Mouse (Mus musculus) heart, adult 2 months (tissue): ENCODE results near the gene Olfr969. TPM values are rescaled to one million over a fixed set of nuclear protein-coding genes. Genes with fewer than 3 reads are reported as not detected.
"Not testable (repeated sequence)": the region's sequence is repeated elsewhere in the genome, so short reads cannot be mapped to it uniquely, and the experiment has no call there.

Source experiments
- DNase-seq, 2 experiments: peaks; one replicate each; pipeline ENCODE4 v3.0.0; 2021
- H3K27ac ChIP-seq: fragments of 200-600 bp; 2 replicates; pipeline ENCODE4 v1.8.1; 2022
- H3K27me3 ChIP-seq: fragments of 200-500 bp; 2 replicates; pipeline ENCODE4 v1.6.1; 2012; ENCODE audit warnings: mild to moderate bottlenecking, low read length, inconsistent platforms, mixed read lengths; ENCODE audit not compliant: control insufficient read depth, insufficient read depth
- H3K36me3 ChIP-seq: fragments of 200-500 bp; 2 replicates; pipeline ENCODE4 v1.6.1; 2012; ENCODE audit warnings: low read length, inconsistent platforms; ENCODE audit not compliant: control insufficient read depth, insufficient read depth
- H3K4me1 ChIP-seq: fragments of 200-500 bp; 2 replicates; pipeline ENCODE4 v1.6.1; 2011; ENCODE audit warnings: low read length; ENCODE audit not compliant: control insufficient read depth, insufficient read depth
- H3K4me3 ChIP-seq: fragments of 200-600 bp; 2 replicates; pipeline ENCODE4 v1.8.1; 2022
- H3K79me2 ChIP-seq: fragments of 200-500 bp; replicated peaks from 2 replicates; pipeline ENCODE4 v1.6.1; 2012; ENCODE audit warnings: mild to moderate bottlenecking, inconsistent platforms, low read length, moderate library complexity, mixed read lengths; ENCODE audit not compliant: control insufficient read depth, insufficient read depth
- H3K9ac ChIP-seq: fragments of 200-500 bp; 2 replicates; pipeline ENCODE4 v1.6.1; 2012; ENCODE audit warnings: low read depth, mild to moderate bottlenecking, control low read depth, inconsistent platforms, low read length, mixed read lengths
- CTCF ChIP-seq: fragments of 200-600 bp; IDR thresholded peaks from 2 replicates; pipeline ENCODE4 v1.8.1; 2022; ENCODE audit warnings: antibody characterized with exemption, mild to moderate bottlenecking, moderate library complexity
- EP300 ChIP-seq: fragments of 200-500 bp; IDR thresholded peaks from 2 replicates; pipeline ENCODE4 v1.6.1; 2011; ENCODE audit warnings: low read depth, low read length, control low read depth; ENCODE audit not compliant: insufficient read depth
- POLR2A ChIP-seq: fragments of 200-500 bp; IDR thresholded peaks from 2 replicates; pipeline ENCODE4 v1.6.1; 2011; ENCODE audit warnings: mild to moderate bottlenecking, low read depth, low read length, control low read depth; ENCODE audit not compliant: insufficient read depth
- WGBS: fragments of 180-500 bp; shearing (Covaris S2); methylation state at CpG from one replicate; pipeline ENCODE4 v1.1.7; 2018; 5-methylcytosine and 5-hydroxymethylcytosine counted together
- intact Hi-C: fragments of 180-260 bp; cut with DNase I; formaldehyde crosslinking; loops from one replicate; pipeline ENCODE4 v1.15.1; 2025
- long read RNA-seq: library from polyadenylated mRNA; stranded (forward); transcript quantifications from one replicate; pipeline ENCODE4 v2.0.0, GENCODE M21; 2021
- polyA plus RNA-seq: library from polyadenylated mRNA; depleted of rRNA; stranded (reverse); fragments of >200 nt; gene quantifications from 2 replicates; pipeline ENCODE4 v1.2.3, GENCODE M21; 2012; rRNA removed
- total RNA-seq, 2 experiments: library from RNA; stranded (reverse); gene quantifications; 2 replicates each; pipeline ENCODE4 v1.2.3; 2021

Olfr969 gene
- total RNA-seq (not detected), polyA plus RNA-seq (not detected in 2 replicates)
- long read RNA-seq: 0 reads

DNA sequence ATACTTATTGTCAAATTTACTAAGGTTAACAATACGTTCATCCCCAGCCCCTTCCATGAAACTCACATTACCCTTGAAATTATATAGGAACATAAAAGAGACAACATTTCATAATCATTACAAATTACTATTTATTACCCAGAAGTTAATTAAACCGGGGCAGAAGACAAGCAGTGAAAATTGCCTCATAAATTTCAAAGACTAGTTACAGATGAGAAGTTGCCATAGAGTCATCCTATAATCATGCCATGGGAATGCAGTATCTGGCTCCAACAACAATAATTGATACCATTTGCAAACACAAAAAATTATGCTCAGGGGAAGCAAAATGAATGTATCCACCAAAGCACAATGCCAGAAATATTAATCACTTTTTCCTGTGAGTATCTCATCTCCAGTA lies at the start of gene Olfr969:
Gene Olfr969, plus strand, starts transcription at position 388 of the 400 bp plus-strand sequence.
- Histone ChIP-seq H3K4me3 (no peak within 1 kb of the TSS), H3K4me1 (no peaks in the 10 kb centered on the region), H3K9ac (no peak within 1 kb of the TSS), H3K36me3 (no peaks in the 10 kb centered on the region), H3K27me3 (no peaks in the 10 kb centered on the region), H3K79me2 (no peaks in the 10 kb centered on the region), H3K27ac (no peak within 1 kb of the TSS)
- no peak for DNase-seq
- WGBS: 50% methylated on average over 2 of the region's 2 CpGs
- TF ChIP-seq CTCF: no peak
- no peak for TF ChIP-seq POLR2A
- no peak for TF ChIP-seq EP300
- intact Hi-C loops: no loop called here

- DNase-seq: no peak
Observed at GRCm38 (mm10) chr9:39745949-39746348, 44.8 kb upstream of the Olfr969 start, which contains the start of gene Olfr967. TSS of gene Olfr967 (plus strand) at chr9:39746249.

GRCm38 (mm10) chr9:39746428-39746827 lies 44.3 kb upstream of the Olfr969 start:
- intact Hi-C loops: no loop called here
- WGBS: 70% methylated on average over 1 of the region's 1 CpGs
- no peak overlapping the region for H3K9ac ChIP-seq
- H3K4me3 ChIP-seq: no peak overlapping the region
- H3K27me3 ChIP-seq: no peaks in the 10 kb centered on the region
- H3K36me3 ChIP-seq: no peaks in the 10 kb centered on the region
- no peaks in the 10 kb centered on the region for H3K4me1 ChIP-seq
- no peak overlapping the region for H3K27ac ChIP-seq
- DNase-seq: no peak
- TF ChIP-seq POLR2A: no peak
- TF ChIP-seq EP300: no peak
- TF ChIP-seq CTCF: no peak
- H3K79me2 ChIP-seq: no peaks in the 10 kb centered on the region

More at GRCm38 (mm10) chr9:39745949-39746348, 44.8 kb upstream of the Olfr969 start, which contains the start of gene Olfr967:
- Histone ChIP-seq H3K36me3 (no peaks in the 10 kb centered on the region), H3K27ac (no peak within 1 kb of the TSS), H3K4me3 (no peak within 1 kb of the TSS), H3K9ac (no peak within 1 kb of the TSS), H3K79me2 (no peaks in the 10 kb centered on the region), H3K4me1 (no peaks in the 10 kb centered on the region), H3K27me3 (no peaks in the 10 kb centered on the region)
- intact Hi-C loops: no loop called here
- TF ChIP-seq POLR2A (no peak), EP300 (no peak), CTCF (no peak)

DNA sequence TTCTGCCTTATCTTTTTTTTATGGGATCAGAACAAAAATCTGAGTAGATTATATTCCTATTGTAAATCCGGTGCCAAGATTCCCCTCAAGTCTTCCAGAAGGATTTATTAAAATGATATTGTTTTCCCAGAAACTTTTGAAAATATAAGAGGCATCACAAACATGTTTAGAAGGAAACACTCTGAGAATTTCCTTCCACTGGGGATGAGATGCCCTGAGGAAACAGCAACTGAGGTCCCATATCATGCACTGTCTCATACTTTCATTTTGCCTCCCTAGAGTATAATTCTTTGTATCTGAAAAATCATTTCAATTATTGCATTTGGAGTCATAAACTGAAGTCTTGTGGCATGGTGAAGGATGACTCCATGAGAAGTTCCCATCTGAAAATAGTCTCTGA lies 7.6 kb upstream of the Olfr969 start, which contains the start of gene Olfr968:
Gene Olfr968, minus strand, starts transcription at position 101 of the 400 bp plus-strand sequence.
- DNase-seq: no peak
- Histone ChIP-seq H3K9ac (no peak within 1 kb of the TSS), H3K4me3 (no peak within 1 kb of the TSS), H3K4me1 (no peaks in the 10 kb centered on the region), H3K27me3 (no peaks in the 10 kb centered on the region), H3K27ac (no peak within 1 kb of the TSS), H3K79me2 (no peaks in the 10 kb centered on the region), H3K36me3 (no peaks in the 10 kb centered on the region)
- TF ChIP-seq POLR2A (no peak), EP300 (no peak), CTCF (no peak)
- intact Hi-C loops: no loop called here
- 55% methylated on average over 1 of the region's 1 CpGs for WGBS

GRCm38 (mm10) chr9:39808560-39808959 lies 17.8 kb downstream of the Olfr969 start, which contains the start of gene Olfr970:
TSS of gene Olfr970 (plus strand) at chr9:39808860.
- no peaks in the 10 kb centered on the region for H3K79me2 ChIP-seq
- H3K4me3 ChIP-seq: no peak within 1 kb of the TSS
- H3K27ac ChIP-seq: no peak within 1 kb of the TSS
- TF ChIP-seq CTCF: no peak
- TF ChIP-seq EP300: no peak
- TF ChIP-seq POLR2A: no peak
- no peak for DNase-seq
- no peaks in the 10 kb centered on the region for H3K36me3 ChIP-seq
- no peaks in the 10 kb centered on the region for H3K27me3 ChIP-seq
- no peak within 1 kb of the TSS for H3K9ac ChIP-seq
- no peaks in the 10 kb centered on the region for H3K4me1 ChIP-seq
- WGBS: 66% methylated on average over 4 of the region's 4 CpGs
- intact Hi-C loops: no loop called here

GRCm38 (mm10) chr9:39836576-39836975 lies 45.8 kb downstream of the Olfr969 start, which contains the start of gene Olfr971:
TSS of gene Olfr971 (plus strand) at chr9:39836876.
- H3K4me3 ChIP-seq, H3K4me1 ChIP-seq, H3K9ac ChIP-seq, intact Hi-C loops, H3K27ac ChIP-seq, H3K36me3 ChIP-seq, H3K27me3 ChIP-seq, H3K79me2 ChIP-seq, DNase-seq: not testable (repeated sequence)
- 77% methylated on average over 2 of the region's 2 CpGs for WGBS

Other genes with a start within 250 kb of the Olfr969 start
- not detected for gene Olfr958, start 236.9 kb upstream of the Olfr969 start, total RNA-seq
- not detected in 2 replicates for gene Olfr958, start 236.9 kb upstream of the Olfr969 start, polyA plus RNA-seq
- not detected for gene Olfr959, start 215.4 kb upstream of the Olfr969 start, total RNA-seq
- gene Olfr959, start 215.4 kb upstream of the Olfr969 start, polyA plus RNA-seq: not detected in 2 replicates
- under 1 TPM; 0.14 to 0.26 TPM for gene AW551984, start 186.5 kb upstream of the Olfr969 start, total RNA-seq
- gene AW551984, start 186.5 kb upstream of the Olfr969 start, polyA plus RNA-seq: 0.20 and 0.67 TPM in 2 replicates
- gene Olfr148, start 180.3 kb upstream of the Olfr969 start, total RNA-seq: not detected
- not detected in 2 replicates for gene Olfr148, start 180.3 kb upstream of the Olfr969 start, polyA plus RNA-seq
- not detected for gene Olfr960, start 169.6 kb upstream of the Olfr969 start, total RNA-seq
- gene Olfr960, start 169.6 kb upstream of the Olfr969 start, polyA plus RNA-seq: not detected in 2 replicates
- not detected for gene Olfr961, start 145.9 kb upstream of the Olfr969 start, total RNA-seq
- not detected in 2 replicates for gene Olfr961, start 145.9 kb upstream of the Olfr969 start, polyA plus RNA-seq
- gene Olfr963, start 123.7 kb upstream of the Olfr969 start, total RNA-seq: not detected
- gene Olfr963, start 123.7 kb upstream of the Olfr969 start, polyA plus RNA-seq: not detected in 2 replicates
- gene Olfr149, start 83.8 kb upstream of the Olfr969 start, total RNA-seq: not detected
- not detected in 2 replicates for gene Olfr149, start 83.8 kb upstream of the Olfr969 start, polyA plus RNA-seq
- not detected for gene Olfr965, start 79.6 kb upstream of the Olfr969 start, total RNA-seq
- not detected in 2 replicates for gene Olfr965, start 79.6 kb upstream of the Olfr969 start, polyA plus RNA-seq
- gene Olfr150, start 60.0 kb upstream of the Olfr969 start, total RNA-seq: not detected
- gene Olfr150, start 60.0 kb upstream of the Olfr969 start, polyA plus RNA-seq: not detected in 2 replicates
- gene Olfr967, start 44.7 kb upstream of the Olfr969 start, total RNA-seq: not detected
- gene Olfr967, start 44.7 kb upstream of the Olfr969 start, polyA plus RNA-seq: not detected in 2 replicates
- not detected for gene Olfr968, start 7.7 kb upstream of the Olfr969 start, total RNA-seq
- not detected in 2 replicates for gene Olfr968, start 7.7 kb upstream of the Olfr969 start, polyA plus RNA-seq
- not detected for gene Olfr970, start 17.9 kb downstream of the Olfr969 start, total RNA-seq
- not detected in 2 replicates for gene Olfr970, start 17.9 kb downstream of the Olfr969 start, polyA plus RNA-seq
- gene Olfr971, start 45.9 kb downstream of the Olfr969 start, total RNA-seq: not detected
- not detected in 2 replicates for gene Olfr971, start 45.9 kb downstream of the Olfr969 start, polyA plus RNA-seq
- not detected for gene Olfr972, start 75.5 kb downstream of the Olfr969 start, total RNA-seq
- gene Olfr972, start 75.5 kb downstream of the Olfr969 start, polyA plus RNA-seq: not detected in 2 replicates
- gene Olfr229, start 116.4 kb downstream of the Olfr969 start, total RNA-seq: not detected
- not detected in 2 replicates for gene Olfr229, start 116.4 kb downstream of the Olfr969 start, polyA plus RNA-seq
- gene Olfr974, start 146.6 kb downstream of the Olfr969 start, total RNA-seq: not detected
- gene Olfr974, start 146.6 kb downstream of the Olfr969 start, polyA plus RNA-seq: not detected in 2 replicates
- not detected for gene Olfr975, start 161.1 kb downstream of the Olfr969 start, total RNA-seq
- gene Olfr975, start 161.1 kb downstream of the Olfr969 start, polyA plus RNA-seq: not detected in 2 replicates
- not detected for gene Olfr976, start 170.2 kb downstream of the Olfr969 start, total RNA-seq
- not detected in 2 replicates for gene Olfr976, start 170.2 kb downstream of the Olfr969 start, polyA plus RNA-seq
- not detected for gene Olfr978, start 201.2 kb downstream of the Olfr969 start, total RNA-seq
- not detected in 2 replicates for gene Olfr978, start 201.2 kb downstream of the Olfr969 start, polyA plus RNA-seq
- gene Olfr979, start 212.5 kb downstream of the Olfr969 start, total RNA-seq: not detected
- gene Olfr979, start 212.5 kb downstream of the Olfr969 start, polyA plus RNA-seq: not detected in 2 replicates
- gene Olfr980, start 218.6 kb downstream of the Olfr969 start, total RNA-seq: not detected
- not detected in 2 replicates for gene Olfr980, start 218.6 kb downstream of the Olfr969 start, polyA plus RNA-seq
- not detected for gene Olfr981, start 230.5 kb downstream of the Olfr969 start, total RNA-seq
- gene Olfr981, start 230.5 kb downstream of the Olfr969 start, polyA plus RNA-seq: not detected in 2 replicates